Mouse (Mus musculus): ENCODE results near the gene Bpifa5.
"Not testable (repeated sequence)": the region's sequence is repeated elsewhere in the genome, so short reads cannot be mapped to it uniquely, and the experiment has no call there.

Gene Bpifa5

GRCm38 (mm10) chr2:154162307-154162706, at the start of gene Bpifa5:
Gene Bpifa5 (plus strand): TSS chr2:154162607.
- DNase-seq, result no peak

GRCm38 (mm10) chr2:154117381-154117780, 45.0 kb upstream of the Bpifa5 start:
- DNase-seq, result no peak

GRCm38 (mm10) chr2:154130120-154130519, 32.3 kb upstream of the Bpifa5 start, which contains the start of gene Bpifa3:
Gene Bpifa3 (plus strand): TSS chr2:154130336.
- DNase-seq, result no peak

GRCm38 (mm10) chr2:154142580-154142979, 19.8 kb upstream of the Bpifa5 start, which contains the start of gene Bpifa1:
Gene Bpifa1 (plus strand): TSS chr2:154142880.
- DNase-seq, result no peak

DNA sequence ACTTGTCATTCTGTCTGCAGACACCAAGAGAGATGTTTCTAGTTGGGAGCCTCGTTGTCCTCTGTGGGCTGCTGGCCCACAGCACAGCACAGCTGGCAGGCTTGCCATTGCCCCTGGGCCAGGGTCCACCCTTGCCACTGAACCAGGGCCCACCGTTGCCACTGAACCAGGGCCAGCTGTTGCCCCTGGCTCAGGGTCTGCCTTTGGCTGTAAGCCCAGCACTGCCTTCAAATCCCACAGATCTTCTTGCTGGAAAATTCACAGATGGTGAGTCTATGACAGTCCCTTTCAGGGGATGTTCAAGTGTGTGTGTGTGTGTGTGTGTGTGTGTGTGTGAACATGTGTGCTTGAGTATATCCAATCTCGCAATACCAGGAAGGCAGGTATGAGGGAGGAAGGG, 18.7 kb upstream of the Bpifa5 start:
- no peak for DNase-seq

DNA sequence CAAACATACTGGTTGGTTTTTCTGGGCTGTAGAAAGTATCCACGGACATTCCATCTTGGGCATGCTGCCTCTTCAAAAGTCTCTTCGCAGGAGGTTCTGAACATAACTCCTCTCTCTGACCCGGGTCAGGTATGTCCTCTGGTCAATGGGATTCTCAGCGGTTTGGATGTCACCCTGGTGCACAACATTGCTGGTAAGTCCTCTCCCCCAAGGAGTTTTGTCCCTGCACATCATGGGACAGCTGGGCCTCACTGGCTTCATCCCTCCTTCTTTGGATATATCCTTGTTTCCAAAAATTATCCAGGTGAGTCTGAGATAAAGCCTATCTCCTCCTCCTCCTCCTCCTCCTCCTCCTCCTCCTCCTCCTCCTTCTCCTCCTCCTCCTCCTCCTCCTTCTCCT, 14.9 kb upstream of the Bpifa5 start:
- no peak for DNase-seq

GRCm38 (mm10) chr2:154158433-154158832, 4.0 kb upstream of the Bpifa5 start:
- peak; percentile 66 for DNase-seq

GRCm38 (mm10) chr2:154163306-154163705, 899 bp downstream of the Bpifa5 start:
- no peak for DNase-seq

- no peak for DNase-seq
These were observed 6.8 kb downstream of the Bpifa5 start for GRCm38 (mm10) chr2:154169172-154169571.

- no peak for DNase-seq
These were observed 9.2 kb downstream of the Bpifa5 start for GRCm38 (mm10) chr2:154171621-154172020.

DNA sequence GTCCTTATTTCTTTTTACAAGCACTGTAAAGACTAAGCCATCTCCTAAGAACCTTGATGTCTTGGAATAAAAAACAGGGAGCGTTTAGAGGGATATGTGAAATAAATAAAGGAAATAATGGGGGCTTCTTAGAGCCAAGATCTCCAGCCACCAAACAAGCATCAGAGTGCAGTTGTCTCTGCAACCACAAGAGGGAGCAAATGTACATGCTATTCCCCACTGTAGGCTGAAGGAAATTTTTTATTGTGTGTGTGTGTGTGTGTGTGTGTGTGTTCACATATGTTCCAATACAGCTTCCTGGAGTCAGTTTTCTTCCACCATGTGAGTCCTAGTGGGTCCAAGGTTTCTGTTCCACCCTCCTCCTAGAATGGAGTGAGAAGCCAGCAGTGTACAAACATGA, 10.9 kb downstream of the Bpifa5 start:
- peak; percentile 59 for DNase-seq

DNA sequence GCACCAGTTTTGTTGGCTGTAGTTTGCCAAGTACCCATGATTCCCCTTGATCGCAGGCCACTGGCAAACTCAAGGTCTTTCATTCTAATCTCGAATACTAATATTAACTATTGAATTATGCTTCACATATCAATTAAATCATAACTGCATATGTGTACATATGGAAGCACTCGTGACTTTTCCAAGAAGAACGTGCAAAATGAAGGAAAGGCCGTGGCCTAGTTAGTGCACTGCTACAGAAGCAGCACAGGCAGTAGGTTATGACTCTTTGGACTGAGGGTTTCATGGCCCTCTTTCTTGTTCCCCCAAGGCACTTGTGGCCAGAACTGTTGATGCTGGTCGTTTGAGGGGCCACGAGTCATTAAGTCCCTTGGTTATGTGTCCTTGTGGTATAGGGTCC, 19.5 kb downstream of the Bpifa5 start:
- DNase-seq, result not testable (repeated sequence)

- not testable (repeated sequence) for DNase-seq
These were observed 20.7 kb downstream of the Bpifa5 start for GRCm38 (mm10) chr2:154183061-154183460.

DNA sequence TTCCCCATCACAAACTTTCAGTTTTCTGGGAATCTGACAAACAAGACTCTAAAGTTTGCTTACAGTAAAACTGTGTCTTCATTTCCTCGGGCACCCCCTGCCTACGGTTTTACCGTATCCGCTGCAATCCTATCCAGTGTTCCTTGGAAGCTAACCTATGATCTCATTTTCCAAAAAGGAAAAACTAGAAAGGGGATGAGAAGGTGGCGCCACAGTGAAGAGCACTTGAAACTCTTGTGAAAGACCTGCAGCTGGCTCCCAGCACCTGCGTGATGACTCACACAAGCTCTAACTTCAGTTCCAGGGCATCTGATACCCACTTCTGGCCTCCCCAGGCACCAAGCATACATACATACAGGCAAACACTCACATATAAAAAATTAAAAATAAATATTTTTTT, 22.9 kb downstream of the Bpifa5 start:
- no peak for DNase-seq

DNA sequence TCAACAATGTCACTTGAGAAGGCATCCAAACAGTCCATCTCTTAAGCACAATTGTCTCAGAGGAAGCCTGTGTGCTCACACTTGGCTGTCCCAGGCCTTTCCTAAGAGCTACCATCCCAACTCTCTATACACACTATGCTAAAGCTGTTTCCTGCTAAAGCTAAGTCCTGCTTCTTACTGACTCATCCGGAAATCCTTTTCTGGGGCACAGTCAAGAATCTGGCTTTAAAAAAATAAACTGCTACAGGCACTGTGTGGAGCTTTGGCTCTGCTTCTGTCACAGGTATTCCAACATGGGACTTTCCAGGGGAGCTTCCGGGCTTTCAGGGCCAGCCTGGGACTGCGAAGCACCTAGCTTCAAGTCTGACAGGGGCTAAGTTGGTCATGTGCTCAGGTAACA, 23.3 kb downstream of the Bpifa5 start:
- no peak for DNase-seq

DNA sequence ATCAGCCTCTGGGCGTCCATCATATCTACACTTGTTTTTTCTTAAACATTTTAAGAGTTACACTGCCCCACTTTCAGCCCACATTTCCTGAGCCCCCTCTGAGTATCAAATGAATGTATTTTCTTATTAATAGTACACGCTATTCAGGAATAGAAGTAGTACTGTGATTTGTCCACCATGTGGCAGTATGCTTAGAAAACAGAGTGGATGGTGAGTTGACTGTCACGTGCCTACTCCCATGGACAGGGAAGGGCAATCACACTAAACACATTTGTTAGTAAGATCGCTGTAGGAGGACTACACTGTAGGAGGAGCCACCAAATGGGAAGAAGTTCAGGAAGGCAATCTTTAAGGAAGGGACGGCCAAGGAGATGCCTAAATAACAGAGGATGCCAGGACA, 25.1 kb downstream of the Bpifa5 start:
- DNase-seq, result peak; percentile 31

- no peak for DNase-seq
These were observed 27.5 kb downstream of the Bpifa5 start for GRCm38 (mm10) chr2:154189877-154190434.

- no peak for DNase-seq
These were observed 28.3 kb downstream of the Bpifa5 start, which contains the start of gene Bpifb1 for GRCm38 (mm10) chr2:154190546-154191258. Gene Bpifb1 (plus strand): TSS chr2:154190818.

DNA sequence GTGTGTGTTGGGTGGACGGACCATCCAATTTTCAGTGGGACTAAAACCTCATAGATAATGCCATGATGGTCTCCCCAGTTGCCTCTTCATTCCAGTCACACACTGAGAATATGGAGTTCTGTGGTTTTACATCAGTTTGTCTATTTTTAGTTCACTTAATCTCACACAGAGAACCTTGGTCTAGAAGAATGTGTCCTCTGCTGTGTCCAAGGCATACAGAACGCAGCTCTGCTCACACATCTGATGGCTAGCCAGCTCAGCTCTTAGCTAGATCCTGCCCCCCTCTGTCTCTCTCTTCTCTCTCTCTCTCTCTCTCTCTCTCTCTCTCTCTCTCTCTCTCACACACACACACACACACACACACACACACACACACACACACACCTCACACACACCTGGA, 29.7 kb downstream of the Bpifa5 start:
- no peak for DNase-seq

- no peak for DNase-seq
These were observed 30.7 kb downstream of the Bpifa5 start for GRCm38 (mm10) chr2:154193071-154193470.

- no peak for DNase-seq
These were observed 31.6 kb downstream of the Bpifa5 start for GRCm38 (mm10) chr2:154193994-154194504.

DNA sequence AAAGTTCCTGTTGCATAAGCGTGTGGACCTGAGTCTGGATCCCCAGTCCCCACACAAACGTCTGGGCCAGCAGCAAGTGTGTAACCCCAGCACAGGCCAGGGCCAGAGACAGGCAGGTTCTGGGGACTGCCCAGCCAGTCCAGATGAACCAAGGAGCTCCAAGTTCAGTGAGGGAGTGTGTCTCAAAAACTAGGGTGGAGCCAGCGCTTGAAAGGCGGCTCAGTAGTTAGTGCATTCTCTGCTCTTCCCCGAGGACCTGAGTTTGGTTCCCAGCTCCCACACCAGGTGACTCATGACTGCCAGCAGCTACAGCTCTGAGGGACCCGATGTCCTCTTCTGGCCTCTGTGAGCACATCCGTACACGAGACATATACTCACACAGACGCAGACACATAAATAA, 34.6 kb downstream of the Bpifa5 start:
- no peak for DNase-seq

DNA sequence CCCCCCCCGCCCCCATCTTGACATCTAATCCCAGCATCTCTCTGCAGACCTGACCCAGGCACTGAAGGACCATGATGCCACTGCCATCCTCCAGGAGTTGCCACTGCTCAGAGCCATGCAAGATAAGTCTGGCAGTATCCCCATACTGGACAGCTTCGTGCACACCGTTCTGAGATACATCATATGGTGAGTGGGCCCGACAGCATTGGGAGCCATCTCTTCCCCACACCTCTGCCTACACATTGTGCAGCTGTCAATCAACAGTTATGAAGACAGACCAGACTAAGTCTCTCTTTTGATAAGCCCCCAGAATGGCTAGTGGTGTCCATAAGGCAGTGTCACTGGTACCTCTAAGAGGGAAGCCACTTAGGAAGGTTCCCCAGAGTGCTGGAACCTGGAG, 42.2 kb downstream of the Bpifa5 start:
- no peak for DNase-seq

DNA sequence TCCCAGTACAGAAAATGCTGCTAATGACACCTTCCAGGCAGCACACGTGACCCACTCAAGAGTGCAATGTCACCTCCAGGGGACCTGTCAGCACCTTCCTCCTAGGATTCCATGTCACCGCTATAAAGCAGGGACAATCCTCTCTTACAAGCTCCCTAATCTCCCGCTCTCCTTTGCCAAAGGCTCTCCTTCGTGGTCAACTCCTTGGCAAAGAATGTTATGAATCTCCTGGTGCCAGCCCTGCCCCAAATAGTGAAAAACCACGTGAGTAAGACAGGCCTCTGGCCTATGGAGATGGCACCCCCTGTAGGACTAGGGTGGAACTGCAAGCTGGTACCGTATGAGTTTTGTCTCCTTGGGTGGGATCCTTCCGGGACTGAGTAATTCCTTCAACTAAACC, 44.5 kb downstream of the Bpifa5 start:
- DNase-seq, result peak; percentile 19
